Mouse (Mus musculus) hindbrain, embryonic 15.5 days (tissue): ENCODE measurements at regions not wholly inside any gene's neighbourhood (a gene's known extent, or its start where the extent isn't known, plus 50 kb on each side); places are given as distances from the start of the nearest gene placed in this dataset.

ENCODE experiments used
- ATAC-seq: fragments of 200-750 bp; cut with Nextera tagmentation; 2 replicates; pipeline ENCODE4 v1.8.0; 2017; ENCODE audit warnings: low read depth, moderate number of reproducible peaks, moderate TSS enrichment; ENCODE audit not compliant: low FRiP score
- H3K27ac ChIP-seq: fragments of 300-500 bp; sonication (generic); replicated peaks from 2 replicates; pipeline ENCODE4 v1.5.1; 2015; ENCODE audit warnings: mild to moderate bottlenecking, inconsistent platforms
- H3K27me3 ChIP-seq: fragments of 300-500 bp; sonication (generic); 2 replicates; pipeline ENCODE4 v1.6.1; 2015; ENCODE audit warnings: control low read depth, inconsistent platforms
- H3K36me3 ChIP-seq: fragments of 300-500 bp; sonication (generic); 2 replicates; pipeline ENCODE4 v1.6.1; 2015; ENCODE audit warnings: control low read depth, inconsistent platforms
- H3K4me1 ChIP-seq: fragments of 300-500 bp; sonication (generic); replicated peaks from 2 replicates; pipeline ENCODE4 v1.6.1; 2015; ENCODE audit warnings: control low read depth, inconsistent platforms
- H3K4me2 ChIP-seq: fragments of 300-500 bp; sonication (generic); 2 replicates; pipeline ENCODE4 v1.6.1; 2015; ENCODE audit warnings: moderate library complexity, mild to moderate bottlenecking, inconsistent platforms
- H3K4me3 ChIP-seq: fragments of 300-500 bp; sonication (generic); 2 replicates; pipeline ENCODE4 v1.5.1; 2015; ENCODE audit warnings: mild to moderate bottlenecking, inconsistent platforms
- H3K9ac ChIP-seq: fragments of 300-500 bp; sonication (generic); 2 replicates; pipeline ENCODE4 v1.6.1; 2015; ENCODE audit warnings: inconsistent platforms
- H3K9me3 ChIP-seq: fragments of 300-500 bp; sonication (generic); 2 replicates; pipeline ENCODE4 v1.6.1; 2016; ENCODE audit warnings: control low read depth, inconsistent platforms
- WGBS: fragments of 180-500 bp; shearing (Covaris S2); methylation state at CpG from one replicate; pipeline ENCODE4 v1.1.7; 2015; 5-methylcytosine and 5-hydroxymethylcytosine counted together

DNA sequence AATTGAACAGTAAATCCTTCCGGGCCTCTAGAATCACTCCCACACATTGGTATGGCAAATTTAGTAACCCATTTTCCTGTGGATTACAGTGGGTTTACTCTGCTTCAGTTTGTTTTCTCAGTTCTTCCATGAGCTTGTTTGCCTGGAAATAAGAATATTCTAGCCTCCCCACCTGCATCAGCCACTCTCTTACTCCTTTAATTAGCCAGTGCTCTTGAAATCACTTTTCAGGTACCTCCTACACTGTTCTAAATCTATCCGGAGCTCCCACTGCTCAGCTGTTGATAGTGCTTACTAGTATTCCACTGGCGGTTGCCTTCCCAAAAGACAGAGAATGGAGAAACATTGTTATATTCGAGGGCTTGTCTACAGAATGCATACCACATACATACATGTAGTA, 167.1 kb downstream of the Htr7 start:
- Histone ChIP-seq H3K36me3 (no peaks in the 10 kb centered on the region), H3K4me1 (no peaks in the 10 kb centered on the region), H3K9me3 (no peaks in the 10 kb centered on the region), H3K27me3 (no peaks in the 10 kb centered on the region), H3K4me3 (no peak overlapping the region), H3K4me2 (no peak overlapping the region), H3K9ac (no peak overlapping the region), H3K27ac (no peak overlapping the region)
- ATAC-seq, result no peak
- 84% methylated on average over 4 of the region's 4 CpGs for WGBS

DNA sequence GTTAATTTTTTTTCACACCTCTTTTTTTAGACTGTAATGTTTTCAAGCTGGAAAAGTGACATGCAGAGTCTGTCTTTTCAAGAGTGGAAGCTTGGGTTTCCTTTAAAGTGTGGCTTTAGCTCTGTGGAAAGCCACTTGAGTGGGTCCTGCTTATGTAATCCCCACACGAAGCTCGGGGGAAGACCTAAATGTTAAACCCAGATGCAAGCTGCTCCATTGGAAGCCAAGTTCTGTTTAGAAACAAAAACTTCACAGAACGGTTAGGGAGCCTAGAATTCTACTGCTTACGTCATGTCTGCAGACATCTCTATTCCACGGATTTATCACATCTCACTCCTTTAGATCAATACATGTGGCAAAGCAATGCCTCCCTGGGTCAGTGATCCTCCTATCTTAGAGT, 171.0 kb downstream of the Htr7 start:
- WGBS, result 76% methylated on average over 5 of the region's 5 CpGs

DNA sequence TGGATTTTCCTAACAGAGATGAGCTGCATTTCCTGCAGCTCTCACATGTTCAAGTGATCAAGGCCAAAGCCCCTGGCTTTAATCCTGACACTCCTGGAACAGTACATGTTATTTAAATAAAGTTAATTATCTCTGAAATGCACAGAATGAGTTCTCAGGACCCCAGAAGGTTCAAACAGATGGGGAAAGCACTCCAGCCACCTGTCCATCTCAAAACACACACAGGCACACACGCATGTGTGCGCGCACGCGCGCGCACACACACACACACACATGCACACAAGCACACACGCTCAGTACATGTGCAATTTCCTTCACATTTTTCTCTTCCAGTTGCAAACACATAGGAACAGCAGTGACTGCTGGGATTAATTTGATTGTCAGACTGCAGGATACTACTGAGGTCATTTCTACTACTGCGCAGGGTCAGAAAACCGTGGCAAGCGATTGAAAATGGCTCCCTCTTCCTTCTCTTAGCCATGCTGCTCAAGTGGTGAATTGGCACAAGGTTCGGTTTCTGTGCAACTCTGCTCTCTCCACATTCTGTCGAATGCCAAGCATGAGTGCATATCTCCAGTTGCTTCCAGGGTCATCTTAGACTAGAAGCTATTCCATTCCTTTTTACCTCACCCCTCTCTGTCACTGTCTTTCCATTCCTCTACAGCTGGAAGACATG, 175.4 kb downstream of the Htr7 start:
- WGBS, result 91% methylated on average over 13 of the region's 13 CpGs
- Histone ChIP-seq H3K27me3 (no peaks in the 10 kb centered on the region), H3K4me3 (no peak overlapping the region), H3K4me1 (peaks cover 4% of the 10 kb centered on the region; the same call in 1 of the 2 replicates), H3K9me3 (no peaks in the 10 kb centered on the region), H3K4me2 (no peak overlapping the region), H3K36me3 (no peaks in the 10 kb centered on the region), H3K9ac (no peak overlapping the region), H3K27ac (no peak overlapping the region)
- 0 out of 2 replicates have a peak, but pooled peaks have one; percentile 61 for ATAC-seq

More for the DNA sequence above, 171.0 kb downstream of the Htr7 start:
- Histone ChIP-seq H3K36me3 (no peaks in the 10 kb centered on the region), H3K27ac (no peak overlapping the region), H3K4me3 (no peak overlapping the region), H3K4me2 (no peak overlapping the region), H3K27me3 (no peaks in the 10 kb centered on the region), H3K9me3 (no peaks in the 10 kb centered on the region), H3K4me1 (peaks cover 4% of the 10 kb centered on the region; the same call in 1 of the 2 replicates), H3K9ac (no peak overlapping the region)
- ATAC-seq, result no peak

DNA sequence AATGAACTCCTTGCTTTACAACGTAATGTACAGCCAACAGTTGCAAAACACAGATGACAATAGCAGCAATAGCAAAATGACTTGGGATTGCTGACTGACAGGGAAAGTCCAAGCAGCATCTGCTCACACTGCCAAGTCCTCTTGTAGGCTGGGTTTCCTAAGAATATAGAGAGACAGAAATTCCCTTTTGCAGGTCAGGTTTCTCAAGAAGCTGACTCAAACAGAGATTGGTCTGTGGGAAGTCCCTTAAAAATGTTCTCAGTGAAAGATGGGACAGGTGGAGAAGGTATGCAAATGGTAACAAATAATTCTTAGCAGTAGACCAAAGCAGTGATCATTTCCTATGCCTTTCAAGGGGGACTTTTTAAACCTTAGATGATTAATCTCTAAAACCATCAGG, 181.8 kb downstream of the Htr7 start:
- Histone ChIP-seq H3K27me3 (no peaks in the 10 kb centered on the region), H3K27ac (no peak overlapping the region), H3K4me1 (no peaks in the 10 kb centered on the region), H3K4me2 (no peak overlapping the region), H3K9me3 (no peaks in the 10 kb centered on the region), H3K36me3 (no peaks in the 10 kb centered on the region), H3K9ac (no peak overlapping the region), H3K4me3 (no peak overlapping the region)
- no peak for ATAC-seq
- WGBS, result 62% methylated on average over 1 of the region's 1 CpGs

DNA sequence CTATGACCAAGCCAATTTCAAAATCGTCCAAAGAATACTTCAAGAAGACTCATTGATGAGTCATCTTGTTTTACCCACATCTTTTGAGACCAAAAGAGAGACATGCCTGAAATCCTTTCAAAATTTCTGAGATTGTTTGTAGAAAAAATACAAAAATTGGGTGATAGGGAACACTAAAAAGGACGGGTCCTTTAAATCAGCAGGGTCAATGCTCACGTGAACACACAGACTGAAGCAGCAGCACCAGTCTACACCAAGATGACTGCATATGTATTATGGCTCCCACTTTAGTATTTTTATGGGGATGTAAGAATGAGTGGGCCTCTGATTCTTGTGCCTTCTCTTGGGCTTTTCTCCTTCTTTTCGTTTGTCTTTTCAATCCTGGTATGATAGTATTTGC, 186.6 kb downstream of the Htr7 start:
- no peak for ATAC-seq
- H3K4me1 ChIP-seq, result no peaks in the 10 kb centered on the region
- no peak overlapping the region for H3K9ac ChIP-seq
- no peaks in the 10 kb centered on the region for H3K27me3 ChIP-seq
- H3K4me3 ChIP-seq, result no peak overlapping the region
- H3K36me3 ChIP-seq, result no peaks in the 10 kb centered on the region
- 81% methylated on average over 4 of the region's 4 CpGs for WGBS
- H3K4me2 ChIP-seq, result no peak overlapping the region
- H3K27ac ChIP-seq, result no peak overlapping the region
- no peaks in the 10 kb centered on the region for H3K9me3 ChIP-seq

DNA sequence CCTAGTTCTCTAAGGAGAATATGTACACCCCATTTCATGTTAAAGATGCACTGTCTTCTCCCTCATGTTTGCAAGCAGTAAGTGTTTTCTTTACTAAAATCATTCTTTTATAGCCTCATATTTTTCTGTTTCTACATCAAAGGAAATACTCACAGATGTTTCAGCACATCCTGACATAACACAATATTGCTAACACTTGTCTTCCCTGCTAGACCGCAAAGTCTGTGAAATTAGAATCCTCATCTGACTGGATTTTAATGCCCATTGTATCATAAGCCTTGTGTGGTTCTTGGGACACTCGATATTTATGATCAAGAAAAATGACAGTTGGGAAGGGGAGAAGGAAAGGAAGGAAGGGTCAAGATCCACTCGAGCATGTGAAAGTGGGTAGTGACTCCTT, 188.8 kb downstream of the Htr7 start:
- 89% methylated on average over 3 of the region's 3 CpGs for WGBS
- no peaks in the 10 kb centered on the region for H3K27me3 ChIP-seq
- H3K4me3 ChIP-seq, result no peak overlapping the region
- H3K27ac ChIP-seq, result no peak overlapping the region
- no peaks in the 10 kb centered on the region for H3K36me3 ChIP-seq
- no peak overlapping the region for H3K4me2 ChIP-seq
- H3K9ac ChIP-seq, result no peak overlapping the region
- H3K9me3 ChIP-seq, result no peaks in the 10 kb centered on the region
- no peak for ATAC-seq
- H3K4me1 ChIP-seq, result no peaks in the 10 kb centered on the region

DNA sequence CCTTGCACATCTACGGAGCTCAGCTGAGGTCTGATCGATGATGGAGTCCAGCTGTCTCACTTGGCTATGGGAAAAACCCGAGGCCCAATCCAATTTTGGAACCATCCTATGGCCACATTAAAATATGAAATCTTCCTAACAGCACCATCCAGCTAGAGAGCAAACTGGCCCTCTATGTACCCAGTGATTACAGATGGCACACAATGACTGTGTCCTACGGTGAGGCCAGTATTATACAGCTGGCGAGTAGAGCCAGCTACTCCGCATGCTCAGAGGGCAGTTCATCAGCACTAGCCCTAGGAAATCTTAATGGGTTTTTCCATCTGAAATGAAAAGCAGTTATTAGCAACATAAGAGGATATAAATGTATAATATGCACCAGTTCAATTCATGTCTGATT, 194.3 kb downstream of the Htr7 start:
- Histone ChIP-seq H3K27me3 (no peaks in the 10 kb centered on the region), H3K4me2 (no peak overlapping the region), H3K9me3 (no peaks in the 10 kb centered on the region), H3K36me3 (no peaks in the 10 kb centered on the region), H3K4me3 (no peak overlapping the region), H3K27ac (no peak overlapping the region), H3K9ac (no peak overlapping the region), H3K4me1 (no peaks in the 10 kb centered on the region)
- peak; percentile 63 for ATAC-seq
- 81% methylated on average over 6 of the region's 6 CpGs for WGBS

DNA sequence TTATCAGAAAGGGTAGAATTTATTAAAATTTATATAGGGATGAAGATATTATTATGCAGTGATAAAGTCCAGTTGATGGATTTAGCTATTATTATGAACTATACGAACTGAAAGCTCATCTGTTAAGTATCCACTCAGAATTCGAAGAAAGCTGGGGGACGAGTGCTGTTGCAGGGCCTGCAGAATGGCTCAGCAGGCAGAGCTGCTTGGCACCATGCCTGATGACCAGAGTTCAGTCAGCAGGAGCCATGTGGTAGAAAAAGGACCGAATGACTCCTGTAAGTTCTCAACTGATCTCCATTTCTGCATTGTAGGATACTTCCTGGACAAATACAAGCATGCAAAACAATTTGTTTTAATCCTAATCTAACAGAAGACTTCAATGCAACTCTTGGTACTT, 195.9 kb downstream of the Htr7 start:
- Histone ChIP-seq H3K27me3 (no peaks in the 10 kb centered on the region), H3K9ac (no peak overlapping the region), H3K9me3 (no peaks in the 10 kb centered on the region), H3K4me3 (no peak overlapping the region), H3K36me3 (no peaks in the 10 kb centered on the region), H3K4me1 (no peaks in the 10 kb centered on the region), H3K4me2 (no peak overlapping the region), H3K27ac (no peak overlapping the region)
- no peak for ATAC-seq
- 39% methylated on average over 4 of the region's 4 CpGs for WGBS

DNA sequence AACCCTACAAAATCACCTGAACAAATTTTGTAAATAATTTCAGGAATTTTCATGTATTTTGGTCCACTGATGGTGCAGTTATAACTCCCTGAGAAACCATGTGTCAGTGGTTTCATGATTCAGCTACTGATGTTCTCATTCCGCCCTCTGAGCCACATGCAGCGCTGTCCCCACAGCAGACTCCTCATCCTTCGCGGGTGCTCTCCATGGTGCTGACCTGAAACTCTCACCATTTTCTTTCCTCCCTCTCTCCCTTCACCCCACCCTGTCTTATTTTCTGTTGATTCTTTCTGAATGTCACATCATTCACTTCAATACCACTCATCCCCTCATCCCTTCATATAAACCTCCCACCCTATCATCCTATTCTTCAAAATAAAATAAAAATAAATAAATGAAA, 224.3 kb downstream of the Htr7 start:
- Histone ChIP-seq H3K9me3 (no peaks in the 10 kb centered on the region), H3K4me3 (no peak overlapping the region), H3K27me3 (no peaks in the 10 kb centered on the region), H3K4me1 (no peaks in the 10 kb centered on the region), H3K36me3 (no peaks in the 10 kb centered on the region), H3K27ac (no peak overlapping the region), H3K9ac (no peak overlapping the region), H3K4me2 (no peak overlapping the region)
- WGBS, result 24% methylated on average over 4 of the region's 4 CpGs
- no peak for ATAC-seq

DNA sequence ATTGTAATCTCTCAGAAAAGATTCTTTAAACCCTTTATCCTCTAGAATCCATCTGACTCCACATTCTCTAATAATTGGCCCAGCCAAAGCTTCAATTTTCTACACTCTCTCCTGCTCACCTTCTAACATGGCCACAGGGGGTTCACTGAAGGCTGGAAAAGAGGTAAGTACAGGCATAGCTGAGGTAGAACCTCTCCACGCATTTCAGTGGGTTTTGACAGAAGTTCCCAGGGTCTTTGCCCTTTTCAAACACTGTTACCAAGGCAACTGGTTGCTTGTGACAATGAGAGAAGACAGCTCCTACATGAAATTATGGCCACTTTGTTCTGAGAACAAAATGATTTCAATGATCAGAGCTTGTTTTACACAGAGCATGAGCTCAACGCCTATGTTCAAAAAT, 231.2 kb downstream of the Htr7 start:
- WGBS, result 34% methylated on average over 2 of the region's 2 CpGs
- Histone ChIP-seq H3K36me3 (no peaks in the 10 kb centered on the region), H3K4me3 (no peak overlapping the region), H3K4me2 (no peak overlapping the region), H3K27me3 (no peaks in the 10 kb centered on the region), H3K27ac (no peak overlapping the region), H3K4me1 (no peaks in the 10 kb centered on the region), H3K9ac (no peak overlapping the region), H3K9me3 (no peaks in the 10 kb centered on the region)
- ATAC-seq, result no peak

DNA sequence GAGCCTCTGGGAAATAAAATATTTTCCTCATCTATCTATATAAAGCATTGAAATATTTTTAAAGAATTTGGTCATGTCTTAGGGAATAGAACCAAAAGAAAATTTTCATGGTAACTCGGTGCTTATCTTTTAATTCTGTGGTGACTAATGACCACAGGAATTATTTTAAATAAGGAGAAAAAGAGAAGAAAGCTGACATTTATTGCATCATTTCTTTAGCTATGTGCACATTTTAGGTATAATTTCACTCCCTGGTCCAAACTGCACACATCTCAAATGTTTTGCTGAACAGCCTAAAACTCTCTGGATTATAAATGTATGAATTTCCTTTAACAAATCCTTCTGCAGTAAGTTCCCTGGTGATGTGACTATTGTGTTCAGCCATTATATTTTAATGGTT, 237.7 kb downstream of the Htr7 start:
- Histone ChIP-seq H3K4me1 (no peaks in the 10 kb centered on the region), H3K4me2 (no peak overlapping the region), H3K27ac (no peak overlapping the region), H3K4me3 (no peak overlapping the region), H3K27me3 (no peaks in the 10 kb centered on the region), H3K9ac (no peak overlapping the region), H3K36me3 (no peaks in the 10 kb centered on the region), H3K9me3 (no peaks in the 10 kb centered on the region)
- WGBS, result 89% methylated on average over 1 of the region's 1 CpGs
- no peak for ATAC-seq

DNA sequence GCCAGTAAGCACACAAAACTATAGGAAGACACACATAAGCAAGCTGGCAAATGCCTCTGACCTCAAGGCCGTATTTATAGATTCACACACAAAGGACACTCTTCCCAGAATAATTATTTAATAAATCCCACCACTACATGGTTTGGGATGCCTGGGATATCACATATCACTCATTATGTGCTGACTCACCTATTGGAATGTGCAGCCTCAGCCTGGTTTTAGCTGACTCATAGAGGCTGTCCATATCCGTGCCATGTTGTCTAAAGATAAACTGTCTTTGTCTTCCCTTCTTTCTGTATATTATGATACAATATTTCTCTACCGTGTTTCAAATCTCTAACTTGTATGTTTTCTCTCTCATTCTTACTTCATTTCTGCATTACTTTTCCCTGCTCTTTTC, 262.6 kb downstream of the Htr7 start:
- Histone ChIP-seq H3K4me2 (no peak overlapping the region), H3K27me3 (no peaks in the 10 kb centered on the region), H3K9ac (no peak overlapping the region), H3K36me3 (no peaks in the 10 kb centered on the region), H3K9me3 (no peaks in the 10 kb centered on the region), H3K4me3 (no peak overlapping the region), H3K27ac (no peak overlapping the region), H3K4me1 (no peaks in the 10 kb centered on the region)
- WGBS, result 86% methylated on average over 3 of the region's 3 CpGs
- ATAC-seq, result no peak
